Mouse (Mus musculus) kidney, embryonic 14.5 days (tissue): ENCODE results near the gene Dstyk. TPM values are rescaled to one million over a fixed set of nuclear protein-coding genes. Genes with fewer than 3 reads are reported as not detected.

Experiments
- ATAC-seq: fragments of 200-750 bp; cut with Nextera tagmentation; 2 replicates; pipeline ENCODE4 v1.8.0; 2017; ENCODE audit warnings: moderate number of reproducible peaks, mild to moderate bottlenecking, moderate TSS enrichment, moderate library complexity; ENCODE audit not compliant: low FRiP score, low TSS enrichment
- H3K27ac ChIP-seq: fragments of 300-500 bp; sonication (generic); 2 replicates; pipeline ENCODE4 v1.5.1; 2014; ENCODE audit warnings: low read depth, mild to moderate bottlenecking, low read length, moderate library complexity, mixed read lengths
- H3K27me3 ChIP-seq: fragments of 300-500 bp; sonication (generic); 2 replicates; pipeline ENCODE4 v1.6.1; 2014; ENCODE audit warnings: mild to moderate bottlenecking, low read length; ENCODE audit not compliant: control insufficient read depth, insufficient read depth
- H3K36me3 ChIP-seq: fragments of 300-500 bp; sonication (generic); 2 replicates; pipeline ENCODE4 v1.6.1; 2014; ENCODE audit warnings: low read length, mixed read lengths; ENCODE audit not compliant: control insufficient read depth, insufficient read depth
- H3K4me1 ChIP-seq: fragments of 300-500 bp; sonication (generic); 2 replicates; pipeline ENCODE4 v1.6.1; 2014; ENCODE audit warnings: low read length, mixed read lengths; ENCODE audit not compliant: control insufficient read depth, insufficient read depth
- H3K4me2 ChIP-seq: fragments of 300-500 bp; sonication (generic); replicated peaks from 2 replicates; pipeline ENCODE4 v1.6.1; 2014; ENCODE audit warnings: low read depth, mild to moderate bottlenecking, low read length
- H3K4me3 ChIP-seq: fragments of 300-500 bp; sonication (generic); 2 replicates; pipeline ENCODE4 v1.5.1; 2014; ENCODE audit warnings: mild to moderate bottlenecking, low read length
- H3K9ac ChIP-seq: fragments of 300-500 bp; sonication (generic); 2 replicates; pipeline ENCODE4 v1.6.1; 2014; ENCODE audit warnings: low read depth, mild to moderate bottlenecking, low read length, moderate library complexity
- H3K9me3 ChIP-seq: fragments of 300-500 bp; sonication (generic); 2 replicates; pipeline ENCODE4 v1.6.1; 2016; ENCODE audit warnings: low read length; ENCODE audit not compliant: control insufficient read depth
- WGBS: fragments of 180-500 bp; shearing (Covaris S2); extraction: QIAGEN DNeasy Blood & Tissue Kit; methylation state at CpG from one replicate; pipeline ENCODE4 v1.1.7; 2014; 5-methylcytosine and 5-hydroxymethylcytosine counted together
- polyA plus RNA-seq: library from polyadenylated mRNA; unstranded; fragments of >200 nt; fragmentation: Nextera tagmentation; extraction: Ambion mirVana; gene quantifications from 2 replicates; pipeline ENCODE4 v1.2.1, GENCODE M21; 2014

Gene Dstyk
- polyA plus RNA-seq, 1 experiment from 2014 or later, result 22.1 TPM

GRCm38 (mm10) chr1:132385711-132386110, 31.6 kb upstream of the Dstyk start:
- H3K4me3 ChIP-seq, result no peak overlapping the region

GRCm38 (mm10) chr1:132386266-132386665, 31.1 kb upstream of the Dstyk start:
- WGBS, result 52% methylated on average over 4 of the region's 4 CpGs
- no peak overlapping the region for H3K27ac ChIP-seq
- H3K9ac ChIP-seq, result no peak overlapping the region
- H3K4me2 ChIP-seq, result no peak overlapping the region
- no peak for ATAC-seq
- H3K9me3 ChIP-seq, result no peaks in the 10 kb centered on the region
- no peaks in the 10 kb centered on the region for H3K27me3 ChIP-seq
- no peak overlapping the region for H3K4me3 ChIP-seq
- peaks cover 33% of the 10 kb centered on the region for H3K4me1 ChIP-seq
- H3K36me3 ChIP-seq, result no peaks in the 10 kb centered on the region; the same call in 1 of the 2 replicates

More at GRCm38 (mm10) chr1:132385711-132386110, 31.6 kb upstream of the Dstyk start:
- H3K4me1 ChIP-seq, result peaks cover 33% of the 10 kb centered on the region
- H3K9ac ChIP-seq, result no peak overlapping the region
- no peak for ATAC-seq
- no peaks in the 10 kb centered on the region; the same call in 1 of the 2 replicates for H3K36me3 ChIP-seq
- no peaks in the 10 kb centered on the region for H3K27me3 ChIP-seq
- no peaks in the 10 kb centered on the region for H3K9me3 ChIP-seq
- H3K4me2 ChIP-seq, result no peak overlapping the region
- WGBS, result 62% methylated on average over 4 of the region's 4 CpGs
- no peak overlapping the region for H3K27ac ChIP-seq

- no peak for ATAC-seq
- no peak overlapping the region for H3K9ac ChIP-seq
- WGBS, result 37% methylated on average over 4 of the region's 4 CpGs
- peaks cover 35% of the 10 kb centered on the region for H3K4me1 ChIP-seq
- no peak overlapping the region; the same call in 1 of the 2 replicates for H3K4me2 ChIP-seq
- H3K36me3 ChIP-seq, result no peaks in the 10 kb centered on the region; the same call in 1 of the 2 replicates
- no peaks in the 10 kb centered on the region for H3K27me3 ChIP-seq
- no peak overlapping the region for H3K27ac ChIP-seq
- no peak overlapping the region for H3K4me3 ChIP-seq
- H3K9me3 ChIP-seq, result no peaks in the 10 kb centered on the region
These were observed 29.4 kb upstream of the Dstyk start for GRCm38 (mm10) chr1:132387943-132388342.

GRCm38 (mm10) chr1:132388813-132389803, 28.2 kb upstream of the Dstyk start:
- Histone ChIP-seq H3K4me2 (peak overlapping the region; percentile 95), H3K4me3 (no peak overlapping the region; the same call in 1 of the 2 replicates), H3K27ac (no peak overlapping the region; the same call in 1 of the 2 replicates), H3K27me3 (no peaks in the 10 kb centered on the region), H3K36me3 (no peaks in the 10 kb centered on the region; the same call in 1 of the 2 replicates), H3K9ac (no peak overlapping the region), H3K9me3 (no peaks in the 10 kb centered on the region), H3K4me1 (peaks cover 35% of the 10 kb centered on the region)
- ATAC-seq, result no peak
- WGBS, result 64% methylated on average over 8 of the region's 8 CpGs

- H3K4me2 ChIP-seq, result peak overlapping the region; percentile 95
- H3K4me1 ChIP-seq, result peaks cover 30% of the 10 kb centered on the region
- no peaks in the 10 kb centered on the region for H3K9me3 ChIP-seq
- 17% methylated on average over 15 of the region's 15 CpGs for WGBS
- no peaks in the 10 kb centered on the region for H3K36me3 ChIP-seq
- H3K9ac ChIP-seq, result peak overlapping the region; percentile 90; the same call in 1 of the 2 replicates
- peak overlapping the region; percentile 80 for H3K4me3 ChIP-seq
- no peak overlapping the region; the same call in 1 of the 2 replicates for H3K27ac ChIP-seq
- 0 out of 2 replicates have a peak, but pooled peaks have one; percentile 30 for ATAC-seq
- no peaks in the 10 kb centered on the region for H3K27me3 ChIP-seq
These were observed 27.3 kb upstream of the Dstyk start for GRCm38 (mm10) chr1:132389886-132390585.

GRCm38 (mm10) chr1:132390691-132391579, 26.4 kb upstream of the Dstyk start, which contains the start of gene Tmcc2:
Gene Tmcc2 (minus strand): TSS chr1:132391281.
- Histone ChIP-seq H3K36me3 (no peaks in the 10 kb centered on the region), H3K9me3 (no peaks in the 10 kb centered on the region), H3K4me1 (peaks cover 24% of the 10 kb centered on the region), H3K27me3 (no peaks in the 10 kb centered on the region), H3K4me3 (peak within 1 kb of the TSS; percentile 80), H3K4me2 (peak within 1 kb of the TSS; percentile 95), H3K9ac (peak within 1 kb of the TSS; percentile 90), H3K27ac (peak within 1 kb of the TSS; percentile 43; the same call in 1 of the 2 replicates)
- under 1% methylated on average over 48 of the region's 50 CpGs for WGBS
- ATAC-seq, result peak; percentile 81; the same call in 1 of the 2 replicates

GRCm38 (mm10) chr1:132391580-132392022, 25.8 kb upstream of the Dstyk start:
- WGBS, result under 1% methylated on average over 38 of the region's 54 CpGs
- H3K4me2 ChIP-seq, result peak overlapping the region; percentile 95
- peaks cover 23% of the 10 kb centered on the region for H3K4me1 ChIP-seq
- peak; percentile 96 for ATAC-seq
- H3K4me3 ChIP-seq, result peak overlapping the region; percentile 80
- no peaks in the 10 kb centered on the region for H3K9me3 ChIP-seq
- no peaks in the 10 kb centered on the region for H3K36me3 ChIP-seq
- H3K27ac ChIP-seq, result peak overlapping the region; percentile 43; the same call in 1 of the 2 replicates
- H3K27me3 ChIP-seq, result no peaks in the 10 kb centered on the region
- H3K9ac ChIP-seq, result peak overlapping the region; percentile 90

GRCm38 (mm10) chr1:132392872-132393271, 24.5 kb upstream of the Dstyk start:
- no peak overlapping the region for H3K27ac ChIP-seq
- 84% methylated on average over 5 of the region's 5 CpGs for WGBS
- no peak overlapping the region for H3K4me3 ChIP-seq
- H3K9me3 ChIP-seq, result no peaks in the 10 kb centered on the region
- no peak for ATAC-seq
- H3K36me3 ChIP-seq, result no peaks in the 10 kb centered on the region
- no peak overlapping the region for H3K4me2 ChIP-seq
- H3K4me1 ChIP-seq, result peaks cover 21% of the 10 kb centered on the region
- no peak overlapping the region for H3K9ac ChIP-seq
- no peaks in the 10 kb centered on the region for H3K27me3 ChIP-seq
